Mouse (Mus musculus): ENCODE data around the gene Gm5039.

- TF ChIP-seq CTCF (IDR thresholded peaks at IDR 0.05; ENCODE audit: borderline replicate concordance, insufficient read depth, low read depth, low read length) (no peak), POLR2A (IDR thresholded peaks at IDR 0.05; ENCODE audit: borderline replicate concordance, insufficient read depth, low read length) (no peak)
Observed at GRCm38 (mm10) chr12:88367673-88368072, 43.8 kb upstream of the Gm5039 start.
